Mouse (Mus musculus): ENCODE measurements at regions not wholly inside any gene's neighbourhood (a gene's known extent, or its start where the extent isn't known, plus 50 kb on each side); places are given as distances from the start of the nearest gene placed in this dataset.
"Not testable (repeated sequence)": the region's sequence is repeated elsewhere in the genome, so short reads cannot be mapped to it uniquely, and the experiment has no call there.

- Histone ChIP-seq H3K9me3 (replicated peaks) (no peaks in the 10 kb centered on the region), H3K36me3 (no peaks in the 10 kb centered on the region), H3K4me2 (no peak overlapping the region), H3K9ac (no peak overlapping the region), H3K4me1 (replicated peaks) (no peaks in the 10 kb centered on the region), H3K27me3 (replicated peaks) (no peaks in the 10 kb centered on the region), H3K27ac (ENCODE audit: poor library complexity, severe bottlenecking) (no peak overlapping the region), H3K4me3 (no peak overlapping the region)
- no peak for ATAC-seq (ENCODE audit: insufficient number of reproducible peaks, low FRiP score)
Observed at GRCm38 (mm10) chr12:32434506-32435002, 56.0 kb downstream of the Ccdc71l start.

DNA sequence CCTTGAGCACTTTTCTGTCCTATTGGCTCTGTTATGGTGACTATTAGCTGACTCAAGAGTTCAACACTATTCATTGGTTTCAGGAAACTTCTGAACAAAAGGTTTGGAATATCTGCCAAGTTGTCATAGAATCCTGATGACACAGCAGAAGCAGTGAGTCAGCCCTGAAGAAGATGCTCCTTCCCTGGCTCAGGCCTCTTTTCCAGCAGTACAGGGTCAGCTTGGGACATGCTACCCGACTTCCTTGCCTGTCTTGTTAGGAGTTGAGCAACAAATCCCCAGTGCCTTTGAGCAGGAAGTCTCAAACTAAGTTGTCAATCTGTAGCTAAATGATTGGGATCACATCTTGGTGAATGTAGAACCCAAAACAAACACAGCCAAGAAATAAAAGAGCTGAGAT lies 56.6 kb downstream of the Ccdc71l start:
- Histone ChIP-seq H3K4me2 (no peak overlapping the region), H3K36me3 (no peaks in the 10 kb centered on the region), H3K9me3 (replicated peaks) (no peaks in the 10 kb centered on the region), H3K27ac (ENCODE audit: poor library complexity, severe bottlenecking) (no peak overlapping the region), H3K4me3 (no peak overlapping the region), H3K27me3 (replicated peaks) (no peaks in the 10 kb centered on the region), H3K9ac (no peak overlapping the region), H3K4me1 (replicated peaks) (no peaks in the 10 kb centered on the region)
- ATAC-seq (ENCODE audit: insufficient number of reproducible peaks, low FRiP score): no peak
- 61% methylated on average over 1 of the region's 1 CpGs for WGBS

DNA sequence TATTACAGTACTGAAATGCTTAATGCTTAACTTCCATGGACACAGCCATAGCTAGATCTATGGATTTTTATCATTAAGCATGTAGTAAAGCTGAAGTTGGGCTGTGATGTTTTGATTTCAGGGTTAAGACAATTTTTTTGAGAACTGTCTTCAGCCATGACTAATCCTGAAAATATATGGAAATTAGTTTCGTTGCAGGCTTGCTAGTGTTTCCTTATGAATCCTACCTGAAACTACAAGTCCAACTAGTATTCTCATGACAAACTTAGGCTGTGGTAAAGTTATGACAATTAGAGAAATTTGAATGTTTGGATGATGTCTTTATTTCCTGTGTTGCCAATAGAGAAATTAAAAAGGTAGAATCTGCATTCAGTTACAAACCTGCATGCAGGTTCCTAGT lies 59.7 kb downstream of the Ccdc71l start:
- no peak overlapping the region for H3K27ac ChIP-seq (ENCODE audit: poor library complexity, severe bottlenecking)
- H3K9me3 ChIP-seq (replicated peaks): no peaks in the 10 kb centered on the region
- H3K9ac ChIP-seq: no peak overlapping the region
- H3K4me2 ChIP-seq: no peak overlapping the region
- no peak for ATAC-seq (ENCODE audit: insufficient number of reproducible peaks, low FRiP score)
- WGBS: 68% methylated on average over 1 of the region's 1 CpGs
- no peaks in the 10 kb centered on the region for H3K36me3 ChIP-seq
- no peaks in the 10 kb centered on the region for H3K4me1 ChIP-seq (replicated peaks)
- H3K4me3 ChIP-seq: no peak overlapping the region
- no peaks in the 10 kb centered on the region for H3K27me3 ChIP-seq (replicated peaks)

DNA sequence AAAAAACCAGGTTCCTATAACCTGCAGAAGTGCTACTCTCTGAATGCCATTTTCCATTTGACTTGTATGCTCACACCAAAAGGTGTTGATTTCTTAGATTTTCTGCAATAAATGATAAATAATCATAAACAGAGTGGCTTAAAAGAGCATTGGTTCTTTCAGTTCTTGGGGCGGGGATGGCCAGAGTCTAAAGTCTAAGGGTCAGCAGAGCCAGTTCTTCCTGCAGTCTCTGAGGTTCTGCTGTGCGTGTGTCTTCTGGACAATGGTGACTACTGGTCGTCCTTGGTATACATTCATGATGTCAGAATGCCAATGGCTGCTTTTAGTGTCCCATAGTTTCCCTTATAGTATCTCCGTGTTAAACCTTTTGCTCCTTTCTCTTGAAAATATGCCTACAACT lies 66.3 kb downstream of the Ccdc71l start:
- Histone ChIP-seq H3K4me3 (no peak overlapping the region), H3K9ac (no peak overlapping the region), H3K36me3 (no peaks in the 10 kb centered on the region), H3K27me3 (replicated peaks) (no peaks in the 10 kb centered on the region), H3K4me1 (replicated peaks) (no peaks in the 10 kb centered on the region), H3K27ac (ENCODE audit: poor library complexity, severe bottlenecking) (no peak overlapping the region), H3K9me3 (replicated peaks) (no peaks in the 10 kb centered on the region; the same call in 1 of the 2 replicates), H3K4me2 (no peak overlapping the region)
- no peak for ATAC-seq (ENCODE audit: insufficient number of reproducible peaks, low FRiP score)
- WGBS: 76% methylated on average over 4 of the region's 4 CpGs

DNA sequence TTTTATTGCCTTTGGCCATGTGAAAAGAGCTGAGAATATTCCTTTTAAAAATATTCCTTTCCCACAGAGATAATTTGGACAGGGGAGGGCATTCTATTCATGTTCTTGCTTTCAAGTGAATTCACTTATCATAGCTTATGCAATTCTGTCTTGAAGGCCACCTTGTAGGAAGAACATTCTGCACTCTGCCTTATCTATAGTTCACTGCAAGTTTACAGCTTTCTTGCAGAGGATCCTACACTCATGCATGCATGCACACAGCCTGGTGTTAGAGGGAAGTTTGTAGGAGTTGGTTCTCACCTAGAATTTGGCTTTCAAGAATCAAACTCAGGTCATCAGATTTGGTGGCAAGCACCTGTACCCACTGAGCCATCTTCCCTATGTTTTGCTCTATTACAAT lies 67.4 kb downstream of the Ccdc71l start:
- H3K4me1 ChIP-seq (replicated peaks): no peaks in the 10 kb centered on the region
- H3K27ac ChIP-seq (ENCODE audit: poor library complexity, severe bottlenecking): no peak overlapping the region
- H3K4me3 ChIP-seq: no peak overlapping the region
- H3K27me3 ChIP-seq (replicated peaks): no peaks in the 10 kb centered on the region
- no peak overlapping the region for H3K9ac ChIP-seq
- H3K4me2 ChIP-seq: no peak overlapping the region
- no peaks in the 10 kb centered on the region; the same call in 1 of the 2 replicates for H3K9me3 ChIP-seq (replicated peaks)
- no peak for ATAC-seq (ENCODE audit: insufficient number of reproducible peaks, low FRiP score)
- H3K36me3 ChIP-seq: no peaks in the 10 kb centered on the region

GRCm38 (mm10) chr12:32449373-32449772 lies 70.9 kb downstream of the Ccdc71l start:
- no peaks in the 10 kb centered on the region for H3K4me1 ChIP-seq (replicated peaks)
- H3K36me3 ChIP-seq: no peaks in the 10 kb centered on the region
- no peaks in the 10 kb centered on the region for H3K27me3 ChIP-seq (replicated peaks)
- no peak overlapping the region for H3K4me3 ChIP-seq
- no peak overlapping the region for H3K27ac ChIP-seq (ENCODE audit: poor library complexity, severe bottlenecking)
- no peak overlapping the region for H3K4me2 ChIP-seq
- no peak for ATAC-seq (ENCODE audit: insufficient number of reproducible peaks, low FRiP score)
- no peaks in the 10 kb centered on the region; the same call in 1 of the 2 replicates for H3K9me3 ChIP-seq (replicated peaks)
- H3K9ac ChIP-seq: no peak overlapping the region

DNA sequence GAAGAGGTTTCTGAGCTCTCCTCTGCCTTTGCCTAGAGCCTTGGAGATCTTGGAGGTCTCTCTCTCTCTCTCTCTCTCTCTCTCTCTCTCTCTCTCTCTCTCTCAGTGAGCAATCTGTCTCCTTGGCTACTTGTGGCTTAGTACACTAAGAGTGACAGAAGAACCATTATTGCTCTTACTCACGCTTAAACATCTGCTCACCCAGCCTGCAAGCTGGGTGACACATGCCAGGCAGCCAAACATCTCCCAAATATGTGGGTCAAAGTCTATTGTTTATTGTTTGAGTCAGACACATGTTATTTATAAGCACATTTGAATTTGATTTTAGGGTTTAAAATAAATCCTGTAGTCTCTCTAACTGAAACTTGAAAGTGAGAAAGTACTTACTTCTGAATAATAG lies 72.7 kb downstream of the Ccdc71l start:
- Histone ChIP-seq H3K9me3 (replicated peaks) (no peaks in the 10 kb centered on the region; the same call in 1 of the 2 replicates), H3K27me3 (replicated peaks) (no peaks in the 10 kb centered on the region), H3K4me3 (no peak overlapping the region), H3K36me3 (no peaks in the 10 kb centered on the region), H3K27ac (ENCODE audit: poor library complexity, severe bottlenecking) (no peak overlapping the region), H3K4me1 (replicated peaks) (no peaks in the 10 kb centered on the region), H3K4me2 (no peak overlapping the region), H3K9ac (no peak overlapping the region)
- WGBS: 53% methylated on average over 1 of the region's 1 CpGs
- ATAC-seq (ENCODE audit: insufficient number of reproducible peaks, low FRiP score): no peak

- ATAC-seq (ENCODE audit: insufficient number of reproducible peaks, low FRiP score): no peak
- no peaks in the 10 kb centered on the region for H3K36me3 ChIP-seq
- H3K4me3 ChIP-seq: no peak overlapping the region
- H3K9ac ChIP-seq: no peak overlapping the region
- H3K4me2 ChIP-seq: no peak overlapping the region
- H3K27me3 ChIP-seq (replicated peaks): no peaks in the 10 kb centered on the region
- no peaks in the 10 kb centered on the region for H3K4me1 ChIP-seq (replicated peaks)
- H3K27ac ChIP-seq (ENCODE audit: poor library complexity, severe bottlenecking): no peak overlapping the region
- no peaks in the 10 kb centered on the region for H3K9me3 ChIP-seq (replicated peaks)
Observed at GRCm38 (mm10) chr12:32454794-32455193, 76.3 kb downstream of the Ccdc71l start.

DNA sequence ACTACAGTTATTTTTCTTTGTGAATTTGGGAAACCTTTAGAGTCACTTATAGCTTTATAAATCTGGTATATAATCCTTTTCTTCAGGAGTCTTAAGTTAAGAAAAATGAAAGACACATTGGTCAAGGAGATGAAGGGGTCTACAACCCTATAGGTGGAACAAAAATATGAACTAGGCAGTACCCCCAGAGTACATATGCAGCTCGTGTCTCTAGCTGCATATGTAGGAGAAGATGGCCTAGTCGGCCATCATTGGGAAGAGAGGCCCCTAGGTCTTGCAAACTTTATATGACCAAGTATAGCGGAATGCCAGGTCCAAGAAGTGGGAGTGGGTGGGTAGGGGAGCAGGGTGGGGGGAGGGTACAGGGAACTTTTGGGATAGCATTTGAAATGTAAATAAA lies 76.7 kb downstream of the Ccdc71l start:
- not testable (repeated sequence) for H3K36me3 ChIP-seq; H3K9ac ChIP-seq; H3K4me1 ChIP-seq (replicated peaks); H3K9me3 ChIP-seq (replicated peaks); H3K4me3 ChIP-seq; ATAC-seq (ENCODE audit: insufficient number of reproducible peaks, low FRiP score); H3K27ac ChIP-seq (ENCODE audit: poor library complexity, severe bottlenecking); H3K4me2 ChIP-seq; H3K27me3 ChIP-seq (replicated peaks)
- WGBS: 75% methylated on average over 3 of the region's 3 CpGs

GRCm38 (mm10) chr12:32455913-32456312 lies 77.4 kb downstream of the Ccdc71l start:
- Histone ChIP-seq H3K27ac (ENCODE audit: poor library complexity, severe bottlenecking) (no peak overlapping the region), H3K9ac (no peak overlapping the region), H3K36me3 (no peaks in the 10 kb centered on the region), H3K4me1 (replicated peaks) (no peaks in the 10 kb centered on the region), H3K27me3 (replicated peaks) (no peaks in the 10 kb centered on the region), H3K9me3 (replicated peaks) (no peaks in the 10 kb centered on the region), H3K4me2 (no peak overlapping the region), H3K4me3 (no peak overlapping the region)
- ATAC-seq (ENCODE audit: insufficient number of reproducible peaks, low FRiP score): no peak

- H3K9me3 ChIP-seq (replicated peaks): no peaks in the 10 kb centered on the region
- H3K4me3 ChIP-seq: no peak overlapping the region
- no peak overlapping the region for H3K27ac ChIP-seq (ENCODE audit: poor library complexity, severe bottlenecking)
- no peaks in the 10 kb centered on the region for H3K27me3 ChIP-seq (replicated peaks)
- 75% methylated on average over 4 of the region's 4 CpGs for WGBS
- H3K9ac ChIP-seq: no peak overlapping the region
- ATAC-seq (ENCODE audit: insufficient number of reproducible peaks, low FRiP score): no peak
- H3K36me3 ChIP-seq: no peaks in the 10 kb centered on the region
- H3K4me1 ChIP-seq (replicated peaks): no peaks in the 10 kb centered on the region
- no peak overlapping the region for H3K4me2 ChIP-seq
Observed at GRCm38 (mm10) chr12:32456796-32457195, 78.3 kb downstream of the Ccdc71l start.

GRCm38 (mm10) chr12:32458386-32458785 lies 79.9 kb downstream of the Ccdc71l start:
- H3K4me2 ChIP-seq: no peak overlapping the region
- H3K4me3 ChIP-seq: no peak overlapping the region
- H3K4me1 ChIP-seq (replicated peaks): no peaks in the 10 kb centered on the region
- H3K27me3 ChIP-seq (replicated peaks): no peaks in the 10 kb centered on the region
- H3K9ac ChIP-seq: no peak overlapping the region
- 64% methylated on average over 1 of the region's 1 CpGs for WGBS
- H3K36me3 ChIP-seq: no peaks in the 10 kb centered on the region
- H3K9me3 ChIP-seq (replicated peaks): no peaks in the 10 kb centered on the region
- no peak for ATAC-seq (ENCODE audit: insufficient number of reproducible peaks, low FRiP score)
- H3K27ac ChIP-seq (ENCODE audit: poor library complexity, severe bottlenecking): no peak overlapping the region

All from heart, embryonic 12.5 days (tissue).